Mouse (Mus musculus) forebrain, embryonic 16.5 days (tissue): ENCODE data around the gene Gm45717. TPM values are rescaled to one million over a fixed set of nuclear protein-coding genes. Genes with fewer than 3 reads are reported as not detected.
"Not testable (repeated sequence)": the region's sequence is repeated elsewhere in the genome, so short reads cannot be mapped to it uniquely, and the experiment has no call there.

ENCODE experiments used
- ATAC-seq: fragments of 200-750 bp; cut with Nextera tagmentation; 2 replicates; pipeline ENCODE4 v1.8.0; 2017; ENCODE audit warnings: mild to moderate bottlenecking, moderate library complexity
- H3K27ac ChIP-seq: fragments of 300-500 bp; sonication (generic); 2 replicates; pipeline ENCODE4 v1.5.1; 2014; ENCODE audit warnings: low read length, control low read depth
- H3K27me3 ChIP-seq: fragments of 300-500 bp; sonication (generic); replicated peaks from 2 replicates; pipeline ENCODE4 v1.6.1; 2014; ENCODE audit warnings: low read length; ENCODE audit not compliant: control insufficient read depth, insufficient read depth
- H3K36me3 ChIP-seq: fragments of 300-500 bp; sonication (generic); 2 replicates; pipeline ENCODE4 v1.6.1; 2014; ENCODE audit not compliant: control insufficient read depth, insufficient read depth
- H3K4me1 ChIP-seq: fragments of 300-500 bp; sonication (generic); replicated peaks from 2 replicates; pipeline ENCODE4 v1.6.1; 2014; ENCODE audit warnings: low read length; ENCODE audit not compliant: control insufficient read depth, insufficient read depth
- H3K4me2 ChIP-seq: fragments of 300-500 bp; sonication (generic); 2 replicates; pipeline ENCODE4 v1.6.1; 2014; ENCODE audit warnings: mild to moderate bottlenecking, low read length, control low read depth
- H3K4me3 ChIP-seq: fragments of 300-500 bp; sonication (generic); replicated peaks from 2 replicates; pipeline ENCODE4 v1.5.1; 2014; ENCODE audit warnings: mild to moderate bottlenecking, low read length, control low read depth
- H3K9ac ChIP-seq: fragments of 300-500 bp; sonication (generic); replicated peaks from 2 replicates; pipeline ENCODE4 v1.6.1; 2014; ENCODE audit warnings: low read depth, low read length, control low read depth
- H3K9me3 ChIP-seq: fragments of 300-500 bp; sonication (generic); 2 replicates; pipeline ENCODE4 v1.6.1; 2016; ENCODE audit warnings: low read length; ENCODE audit not compliant: control insufficient read depth
- WGBS: fragments of 180-500 bp; shearing (Covaris S2); extraction: QIAGEN DNeasy Blood & Tissue Kit; methylation state at CpG from one replicate; pipeline ENCODE4 v1.1.7; 2014; 5-methylcytosine and 5-hydroxymethylcytosine counted together
- polyA plus RNA-seq: library from polyadenylated mRNA; unstranded; fragments of >200 nt; fragmentation: Nextera tagmentation; extraction: Ambion mirVana; gene quantifications from 2 replicates; pipeline ENCODE4 v1.2.1, GENCODE M21; 2015

Gene Gm45717
- polyA plus RNA-seq, 1 experiment from 2014 or later: not detected

- no peak overlapping the region for H3K4me2 ChIP-seq
- H3K27ac ChIP-seq: no peak overlapping the region
- no peaks in the 10 kb centered on the region for H3K36me3 ChIP-seq
- no peak overlapping the region for H3K4me3 ChIP-seq
- H3K9me3 ChIP-seq: no peaks in the 10 kb centered on the region
- WGBS: 87% methylated on average over 4 of the region's 4 CpGs
- H3K9ac ChIP-seq: no peak overlapping the region
- H3K4me1 ChIP-seq: no peaks in the 10 kb centered on the region
- H3K27me3 ChIP-seq: no peaks in the 10 kb centered on the region
- no peak for ATAC-seq
Observed at GRCm38 (mm10) chr7:140989022-140989421, 33.3 kb upstream of the Gm45717 start.

GRCm38 (mm10) chr7:140987182-140988138 lies 31.7 kb upstream of the Gm45717 start:
- Histone ChIP-seq H3K4me3 (no peak overlapping the region), H3K4me2 (no peak overlapping the region), H3K27me3 (no peaks in the 10 kb centered on the region), H3K27ac (no peak overlapping the region), H3K4me1 (no peaks in the 10 kb centered on the region), H3K9me3 (no peaks in the 10 kb centered on the region), H3K9ac (no peak overlapping the region), H3K36me3 (no peaks in the 10 kb centered on the region)
- no peak for ATAC-seq
- 87% methylated on average over 17 of the region's 17 CpGs for WGBS

- no peak overlapping the region for H3K27ac ChIP-seq
- no peaks in the 10 kb centered on the region for H3K4me1 ChIP-seq
- no peak overlapping the region for H3K9ac ChIP-seq
- H3K4me3 ChIP-seq: no peak overlapping the region
- H3K36me3 ChIP-seq: no peaks in the 10 kb centered on the region
- no peak for ATAC-seq
- H3K27me3 ChIP-seq: no peaks in the 10 kb centered on the region
- 94% methylated on average over 7 of the region's 7 CpGs for WGBS
- H3K4me2 ChIP-seq: no peak overlapping the region
- no peaks in the 10 kb centered on the region for H3K9me3 ChIP-seq
Observed at GRCm38 (mm10) chr7:140982971-140983370, 27.2 kb upstream of the Gm45717 start.

GRCm38 (mm10) chr7:140981704-140982103 lies 26.0 kb upstream of the Gm45717 start:
- Histone ChIP-seq H3K27ac (no peak overlapping the region), H3K9ac (no peak overlapping the region), H3K4me2 (no peak overlapping the region), H3K36me3 (no peaks in the 10 kb centered on the region), H3K27me3 (no peaks in the 10 kb centered on the region), H3K4me1 (no peaks in the 10 kb centered on the region), H3K9me3 (no peaks in the 10 kb centered on the region), H3K4me3 (no peak overlapping the region)
- no peak for ATAC-seq
- WGBS: 93% methylated on average over 8 of the region's 8 CpGs

- not testable (repeated sequence) for H3K27ac ChIP-seq, H3K4me2 ChIP-seq, ATAC-seq, H3K4me1 ChIP-seq, H3K9me3 ChIP-seq, H3K27me3 ChIP-seq, H3K9ac ChIP-seq, H3K36me3 ChIP-seq, H3K4me3 ChIP-seq
- WGBS: 94% methylated on average over 9 of the region's 9 CpGs
Observed at GRCm38 (mm10) chr7:140976720-140977119, 21.0 kb upstream of the Gm45717 start.

- Histone ChIP-seq H3K27me3 (no peaks in the 10 kb centered on the region), H3K27ac (no peak overlapping the region), H3K4me2 (no peak overlapping the region), H3K4me3 (no peak overlapping the region), H3K9ac (no peak overlapping the region), H3K9me3 (no peaks in the 10 kb centered on the region), H3K4me1 (no peaks in the 10 kb centered on the region), H3K36me3 (no peaks in the 10 kb centered on the region)
- WGBS: 34% methylated on average over 3 of the region's 3 CpGs
- ATAC-seq: no peak
Observed at GRCm38 (mm10) chr7:140975465-140975864, 19.7 kb upstream of the Gm45717 start.

- Histone ChIP-seq H3K27me3 (no peaks in the 10 kb centered on the region), H3K9me3 (no peaks in the 10 kb centered on the region), H3K36me3 (no peaks in the 10 kb centered on the region), H3K9ac (no peak overlapping the region), H3K27ac (no peak overlapping the region), H3K4me2 (no peak overlapping the region), H3K4me3 (no peak overlapping the region), H3K4me1 (no peaks in the 10 kb centered on the region)
- no peak for ATAC-seq
- WGBS: 13% methylated on average over 9 of the region's 9 CpGs
Observed at GRCm38 (mm10) chr7:140974940-140975339, 19.2 kb upstream of the Gm45717 start.

GRCm38 (mm10) chr7:140973396-140974165 lies 17.8 kb upstream of the Gm45717 start:
- Histone ChIP-seq H3K36me3 (no peaks in the 10 kb centered on the region), H3K27ac (no peak overlapping the region), H3K4me3 (no peak overlapping the region), H3K4me1 (no peaks in the 10 kb centered on the region), H3K9ac (no peak overlapping the region), H3K27me3 (no peaks in the 10 kb centered on the region), H3K4me2 (no peak overlapping the region), H3K9me3 (no peaks in the 10 kb centered on the region)
- 17% methylated on average over 14 of the region's 14 CpGs for WGBS
- ATAC-seq: no peak

GRCm38 (mm10) chr7:140971479-140972171 lies 15.9 kb upstream of the Gm45717 start:
- Histone ChIP-seq H3K4me2 (no peak overlapping the region), H3K4me3 (no peak overlapping the region), H3K27me3 (no peaks in the 10 kb centered on the region), H3K36me3 (no peaks in the 10 kb centered on the region), H3K9me3 (no peaks in the 10 kb centered on the region), H3K9ac (no peak overlapping the region), H3K27ac (no peak overlapping the region), H3K4me1 (no peaks in the 10 kb centered on the region)
- 84% methylated on average over 8 of the region's 8 CpGs for WGBS
- no peak for ATAC-seq
